Mouse (Mus musculus) 3T3-L1 (cell line): Measurements from ENCODE around the gene Frmd5.
"Not testable (repeated sequence)": the region's sequence is repeated elsewhere in the genome, so short reads cannot be mapped to it uniquely, and the experiment has no call there.

Experiments
- DNase-seq: peaks from one replicate; pipeline ENCODE4 v3.0.0-alpha.2; 2015; ENCODE audit warnings: low read depth, low spot score

Gene Frmd5

GRCm38 (mm10) chr2:121806959-121807653 is at the start of gene Frmd5:
TSS of gene Frmd5 (minus strand) at chr2:121807087.
- DNase-seq, result no peak

DNA sequence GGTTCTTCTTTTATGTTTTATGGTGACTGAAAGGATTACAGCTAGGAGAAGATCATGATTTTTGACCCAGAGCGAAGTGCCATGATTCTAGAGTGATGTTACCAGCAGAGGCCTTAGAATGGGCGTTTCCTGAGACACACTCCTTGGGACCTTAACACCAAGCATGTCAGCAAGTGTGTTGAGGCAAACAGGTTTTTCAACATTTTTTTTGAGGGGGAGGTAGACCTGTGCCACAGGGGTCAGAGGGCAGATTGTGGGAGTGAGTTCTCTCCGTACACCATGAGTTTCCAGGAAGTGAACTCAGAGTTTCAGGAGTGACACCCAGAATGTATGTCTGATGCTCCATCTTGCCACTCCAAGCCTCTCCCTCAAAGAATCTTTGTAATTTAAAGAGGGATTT is 47.1 kb upstream of the Frmd5 start:
- no peak for DNase-seq

- no peak for DNase-seq
Observed at GRCm38 (mm10) chr2:121852045-121852444, 45.2 kb upstream of the Frmd5 start.

DNA sequence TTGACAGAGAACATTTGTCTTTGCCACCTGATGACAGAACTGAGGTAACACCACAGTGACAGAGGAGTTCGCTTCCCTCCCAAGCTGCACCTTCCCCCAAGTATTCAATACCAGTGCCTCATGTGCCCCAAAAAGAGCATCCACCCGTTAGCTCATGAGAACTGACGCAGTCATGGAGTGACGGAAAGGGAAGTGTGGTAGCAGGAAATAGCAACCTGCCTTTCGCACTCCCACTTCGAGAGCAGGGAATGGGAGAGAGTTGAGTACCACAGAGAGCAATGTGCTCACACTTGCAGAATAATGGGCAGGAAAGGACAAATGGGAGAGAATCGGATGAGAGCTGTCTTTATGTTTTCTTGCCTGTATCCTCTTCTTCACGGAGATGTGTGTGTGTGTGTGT is 39.2 kb upstream of the Frmd5 start:
- DNase-seq, result no peak

DNA sequence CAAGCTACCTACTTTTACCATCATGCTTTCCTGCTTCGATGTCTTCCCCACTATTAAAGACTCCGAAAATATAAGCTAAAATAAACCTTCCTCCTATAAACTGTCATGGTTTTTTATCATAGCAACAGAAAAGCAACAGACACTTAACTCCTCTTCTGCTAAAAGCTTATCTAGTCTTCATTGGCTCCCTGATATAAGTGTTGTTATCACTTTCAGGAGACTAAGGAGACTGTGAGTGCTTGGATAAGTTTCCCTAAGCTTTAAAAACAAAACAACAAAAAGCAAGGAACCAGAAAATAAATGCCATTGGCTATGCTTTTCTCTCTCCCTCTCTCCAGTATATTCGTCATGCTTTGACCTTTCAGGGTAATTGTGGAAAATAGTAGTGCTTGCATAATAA is 35.4 kb upstream of the Frmd5 start:
- DNase-seq, result no peak

DNA sequence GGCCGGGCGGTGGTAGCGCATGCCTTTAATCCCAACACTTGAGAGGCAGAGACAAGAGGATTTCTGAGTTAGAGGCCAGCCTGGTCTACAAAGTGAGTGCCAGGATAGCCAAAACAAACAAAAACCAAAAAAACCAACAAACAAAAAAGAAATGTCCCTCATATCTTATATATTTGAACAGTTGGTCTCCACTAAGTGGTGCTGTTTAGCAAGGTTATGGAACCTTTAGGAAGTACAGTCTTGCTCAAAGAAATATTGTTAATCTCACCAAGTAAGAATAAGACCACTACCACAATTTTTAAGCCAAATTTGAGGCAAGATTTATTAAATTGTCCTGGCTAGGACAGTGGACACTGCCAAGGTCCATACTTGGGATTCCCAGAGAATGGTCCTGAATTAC is 34.6 kb upstream of the Frmd5 start:
- DNase-seq, result peak; percentile 45

- DNase-seq, result no peak
Observed at GRCm38 (mm10) chr2:121834926-121835325, 28.0 kb upstream of the Frmd5 start.

GRCm38 (mm10) chr2:121832484-121832894 is 25.6 kb upstream of the Frmd5 start:
- DNase-seq, result peak; percentile 85

DNA sequence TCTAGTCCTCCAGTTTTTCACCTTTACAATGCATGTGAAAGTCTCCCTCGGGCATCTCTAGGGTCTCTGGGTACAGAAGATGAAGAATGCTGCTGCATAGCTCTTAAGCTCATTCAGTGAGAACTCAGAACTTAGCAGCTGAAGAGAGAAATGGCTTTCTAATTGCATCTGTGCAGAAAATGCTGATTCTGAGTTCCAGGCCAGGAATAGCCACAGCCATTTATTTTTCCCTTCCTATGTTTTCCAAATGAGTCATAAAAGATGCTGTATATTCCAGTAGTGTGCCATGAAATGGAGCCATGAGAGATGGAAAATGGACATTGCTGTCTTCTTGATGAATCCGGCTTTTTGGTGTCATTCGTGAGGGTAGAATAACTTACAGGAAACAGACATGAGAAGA is 21.5 kb upstream of the Frmd5 start:
- no peak for DNase-seq

DNA sequence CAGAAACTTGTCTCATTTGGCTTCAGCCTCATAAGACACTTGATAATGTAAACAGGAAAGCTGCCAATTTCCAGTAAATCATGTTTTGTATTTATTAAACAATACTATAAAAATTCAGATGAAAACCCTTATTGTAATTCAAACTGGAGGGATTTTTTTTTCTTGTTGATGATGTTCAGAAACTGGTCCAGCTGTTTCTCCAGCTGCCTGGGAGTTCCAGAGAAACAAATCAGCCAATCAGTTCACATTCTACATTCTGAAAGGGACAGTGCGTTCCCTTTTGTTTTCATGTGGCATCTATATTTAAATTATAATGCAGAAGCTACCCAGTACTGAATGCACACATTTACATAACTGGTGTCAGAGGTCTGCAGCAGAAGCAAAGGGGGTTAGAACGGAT is 19.3 kb upstream of the Frmd5 start:
- no peak for DNase-seq

DNA sequence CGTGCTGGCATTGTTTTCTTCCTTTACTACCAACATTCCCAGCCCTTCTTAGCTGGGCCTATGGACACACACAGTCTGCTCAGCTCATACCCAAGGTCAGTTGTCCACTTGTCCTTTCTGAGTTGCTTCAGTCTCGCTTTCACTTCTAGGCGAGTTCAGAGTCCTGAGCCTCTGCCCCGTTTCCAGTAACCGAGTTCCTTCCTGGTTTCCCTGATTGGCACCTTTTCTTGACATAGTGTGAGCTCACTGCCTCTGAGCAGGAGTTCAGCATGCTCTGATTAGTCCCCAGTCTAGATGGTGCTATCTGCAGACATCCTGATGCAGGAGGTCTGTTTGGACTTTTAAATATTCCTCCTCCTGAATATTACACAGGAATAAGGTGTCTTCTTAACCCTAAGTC is 17.8 kb upstream of the Frmd5 start:
- DNase-seq, result no peak

- no peak for DNase-seq
Observed at GRCm38 (mm10) chr2:121821787-121822186, 14.9 kb upstream of the Frmd5 start.

- DNase-seq, result not testable (repeated sequence)
Observed at GRCm38 (mm10) chr2:121810876-121811275, 4.0 kb upstream of the Frmd5 start.

GRCm38 (mm10) chr2:121809126-121809525 is 2.2 kb upstream of the Frmd5 start:
- DNase-seq, result no peak

- no peak for DNase-seq
Observed at GRCm38 (mm10) chr2:121806171-121806943, 530 bp downstream of the Frmd5 start.

- no peak for DNase-seq
Observed at GRCm38 (mm10) chr2:121799051-121799450, 7.8 kb downstream of the Frmd5 start.

DNA sequence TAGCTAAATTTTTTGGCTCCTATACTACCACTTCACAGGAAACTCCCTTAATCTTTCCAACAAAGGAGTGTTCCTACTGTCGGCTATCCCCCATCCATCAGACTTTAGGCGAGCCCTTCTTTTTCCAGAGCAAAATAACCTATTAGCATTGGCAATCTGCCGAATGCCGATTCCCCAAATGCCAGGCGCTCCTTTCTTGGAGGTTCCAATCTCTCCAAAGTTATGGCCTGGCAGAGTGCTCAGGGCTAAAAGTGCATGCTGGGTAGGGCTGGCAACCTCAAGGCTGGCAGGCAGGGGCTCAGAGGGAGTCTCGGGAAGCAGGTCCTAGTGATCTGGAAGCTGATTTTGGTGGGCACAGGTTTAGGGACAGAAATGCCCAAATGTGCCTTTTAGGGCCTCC is 10.9 kb downstream of the Frmd5 start:
- DNase-seq, result no peak

- DNase-seq, result no peak
Observed at GRCm38 (mm10) chr2:121789777-121790176, 17.1 kb downstream of the Frmd5 start.

DNA sequence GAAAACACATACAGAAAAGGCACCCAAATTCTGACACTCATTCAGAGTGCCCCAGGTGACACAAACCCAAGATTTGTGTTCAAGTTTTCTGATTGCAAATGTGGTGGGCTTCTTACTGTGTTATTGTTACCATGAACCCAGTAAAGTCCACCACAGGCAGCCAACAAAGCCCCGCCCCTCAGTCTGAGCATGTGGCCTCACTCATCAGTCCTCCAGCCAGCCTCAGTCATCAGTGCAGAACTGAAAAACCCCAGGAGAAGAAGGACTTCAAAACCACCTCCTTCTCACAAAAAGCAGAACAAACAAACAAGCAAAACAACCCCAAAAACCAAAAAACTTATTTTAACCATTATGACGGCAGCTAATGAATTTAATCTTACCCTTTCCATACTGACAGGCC is 18.5 kb downstream of the Frmd5 start:
- no peak for DNase-seq

DNA sequence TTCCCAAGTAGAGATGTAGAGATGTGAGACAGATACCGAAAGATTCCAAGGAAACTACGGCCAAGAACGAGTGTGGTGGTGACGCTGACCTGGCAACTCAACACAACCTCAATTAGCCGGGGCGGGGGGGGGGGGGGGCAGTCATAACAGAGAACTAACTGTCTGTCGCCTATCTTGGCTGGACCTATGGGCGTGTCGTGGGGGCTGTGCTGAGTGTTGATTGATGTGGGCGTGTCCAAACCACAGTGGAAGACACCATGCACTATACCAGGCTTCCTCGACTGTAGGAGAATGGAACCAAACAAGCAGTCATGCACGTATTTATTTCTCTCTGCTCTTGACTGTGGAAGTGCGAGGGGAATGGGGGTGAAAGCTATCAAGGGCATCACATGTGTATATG is 19.1 kb downstream of the Frmd5 start:
- DNase-seq, result no peak

- DNase-seq, result peak; percentile 40
Observed at GRCm38 (mm10) chr2:121787271-121787670, 19.6 kb downstream of the Frmd5 start.

DNA sequence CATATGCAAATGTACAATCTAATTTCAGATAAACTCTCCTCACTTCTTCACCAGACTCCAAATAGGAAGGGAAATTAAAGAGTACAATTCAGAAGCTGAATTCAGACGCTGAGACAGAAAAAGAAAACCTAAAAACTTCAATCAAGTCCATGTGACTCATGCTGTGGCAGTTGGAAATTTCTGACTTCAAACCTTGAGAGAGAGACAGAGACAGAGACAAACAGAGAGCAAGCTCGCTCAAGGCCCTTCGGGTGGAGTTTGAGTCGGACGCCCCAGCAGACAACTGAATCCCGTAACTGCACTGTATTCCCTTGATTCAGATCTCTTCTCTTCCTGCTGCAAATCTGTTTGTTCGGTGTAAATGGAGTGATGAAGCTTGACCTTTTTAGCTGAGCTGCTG is 30.7 kb downstream of the Frmd5 start:
- no peak for DNase-seq

GRCm38 (mm10) chr2:121764851-121765250 is 42.0 kb downstream of the Frmd5 start:
- DNase-seq, result no peak
